Mouse (Mus musculus) erythroblast, embryonic 14.5 days (primary cell): ENCODE measurements around the gene Tbca.

Experiments
- GATA1 ChIP-seq: IDR thresholded peaks from 2 replicates; pipeline ENCODE4 v1.6.1; 2012; ENCODE audit warnings: low read length, inconsistent platforms, mixed read lengths
- TAL1 ChIP-seq: IDR thresholded peaks from 3 replicates; pipeline ENCODE4 v1.6.1; 2012; ENCODE audit warnings: low read length, inconsistent platforms, mixed read lengths

DNA sequence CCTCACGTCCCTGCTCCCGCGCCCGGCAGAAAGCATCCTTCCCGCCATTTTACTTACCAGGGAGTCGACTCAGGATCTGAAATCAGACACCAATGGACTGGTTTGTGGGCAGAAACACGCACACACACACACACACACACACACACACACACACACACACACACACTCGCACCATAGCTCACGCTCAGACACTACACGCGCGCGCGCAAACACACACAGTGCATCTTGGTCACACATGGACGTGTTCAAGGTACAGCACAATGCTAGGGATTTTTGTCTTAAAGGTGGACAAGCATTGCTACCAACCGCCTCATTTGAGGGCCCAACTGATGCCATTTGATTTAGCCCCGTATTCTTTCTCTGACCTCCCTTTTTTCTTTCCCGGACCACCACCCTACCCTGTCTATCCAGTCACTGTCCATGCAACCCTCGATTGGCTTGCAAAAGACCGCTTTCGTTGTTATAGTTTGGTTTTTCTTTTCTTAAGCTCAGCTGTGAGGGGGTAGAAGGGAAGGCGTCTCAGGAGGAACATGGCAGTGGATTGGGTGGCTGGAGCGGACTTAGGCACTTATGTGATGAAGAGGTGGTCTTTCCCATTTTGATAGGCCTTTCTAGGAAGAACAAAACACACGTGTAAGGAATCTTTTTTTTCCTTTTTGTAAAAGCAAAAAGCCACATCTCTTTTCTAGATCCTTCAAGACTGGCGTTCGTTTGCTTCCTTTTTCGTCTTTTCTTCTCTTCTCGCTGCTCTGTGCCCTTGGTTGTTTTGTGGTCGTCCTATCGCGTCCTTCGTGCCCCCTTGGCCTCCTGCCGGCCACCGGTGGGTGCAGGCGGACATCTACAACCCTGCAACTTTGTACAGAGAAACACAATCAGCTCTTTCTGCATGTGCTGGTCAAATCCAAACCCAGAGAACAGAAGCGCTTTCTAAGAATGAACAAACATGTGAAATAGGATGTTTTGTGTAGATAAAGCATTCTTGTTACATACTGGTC is 95.6 kb downstream of the Tbca start:
- no peak for TF ChIP-seq TAL1
- no peak for TF ChIP-seq GATA1
